In the genomic region with DNA sequence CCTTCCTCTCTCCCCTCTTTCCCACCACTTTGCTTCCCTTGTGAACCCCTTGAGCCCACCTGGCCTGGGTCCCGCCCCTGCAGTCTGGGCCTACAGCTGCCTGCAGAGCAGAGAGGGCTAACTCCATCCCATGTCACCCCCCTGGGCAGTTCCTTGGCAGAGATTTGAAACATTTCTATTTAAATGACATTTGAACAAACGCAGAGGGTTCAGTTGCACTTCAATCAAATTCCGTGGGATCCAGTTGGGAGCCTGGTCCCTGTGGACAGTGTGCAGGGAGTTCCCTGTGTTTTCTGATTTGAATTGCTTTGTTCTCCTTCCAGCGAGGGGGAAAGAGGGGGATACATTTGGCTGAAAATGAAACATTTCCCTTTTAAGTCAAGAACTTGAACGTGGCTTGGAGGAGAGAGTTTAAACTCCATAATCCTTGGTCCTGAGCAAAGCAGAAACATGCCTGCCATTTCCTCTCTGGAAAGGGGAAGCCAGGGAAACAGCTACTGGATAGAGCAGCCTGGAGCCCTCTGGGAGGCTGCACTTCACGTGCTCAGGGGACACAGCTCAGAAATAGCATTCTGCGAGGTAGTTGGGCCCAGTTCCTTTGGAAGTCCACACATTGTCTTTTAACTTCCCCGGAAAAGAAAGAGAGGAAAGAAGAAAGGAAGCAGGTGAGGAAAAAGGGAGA, we compare ENCODE assay signal across 19 mouse cellular contexts. TPM values are rescaled to one million over a fixed set of nuclear protein-coding genes. Genes with fewer than 3 reads are reported as not detected.
DNase-seq lines count a peak whose midpoint lies in the region; ATAC-seq and TF ChIP-seq lines count a peak whose summit lies in the region.
"Had no signal": no experiment of that assay in that cellular context is flagged by ENCODE, and none has a peak within 500 bp of the region (broad histone marks: within the 10 kb centered on the region; RNA-seq: fewer than 3 reads in every experiment).

No protein-coding gene starts in this region.

- H3K4me1 ChIP-seq in stomach, embryonic 16.5 days (ENCODE audit: control insufficient read depth, insufficient read depth, low read length), result no peaks in the 10 kb centered on the region
- H3K4me1 ChIP-seq in stomach, postnatal 0 days (replicated peaks; ENCODE audit: control insufficient read depth, insufficient read depth), result no peaks in the 10 kb centered on the region
- peaks cover 13% of the 10 kb centered on the region for H3K4me1 ChIP-seq in hindbrain, embryonic 12.5 days
- no peaks in the 10 kb centered on the region for H3K4me1 ChIP-seq in intestine, embryonic 15.5 days (replicated peaks)

- no peak overlapping the region for H3K4me2 ChIP-seq in stomach, embryonic 16.5 days (ENCODE audit: low read depth, low read length)
- H3K4me2 ChIP-seq in stomach, postnatal 0 days (replicated peaks; ENCODE audit: low read depth), result no peak overlapping the region
- H3K4me2 ChIP-seq in hindbrain, embryonic 12.5 days (replicated peaks), result no peak overlapping the region
- no peak overlapping the region for H3K4me2 ChIP-seq in intestine, embryonic 15.5 days (replicated peaks)
- H3K4me2 ChIP-seq: heart, embryonic 11.5 days; limb, embryonic 12.5 days had no signal

- H3K4me3 ChIP-seq in stomach, embryonic 16.5 days (replicated peaks; ENCODE audit: low read length), result no peak overlapping the region
- no peak overlapping the region for H3K4me3 ChIP-seq in stomach, postnatal 0 days (ENCODE audit: low read depth, low read length)
- H3K4me3 ChIP-seq in hindbrain, embryonic 12.5 days, result no peak overlapping the region
- no peak overlapping the region for H3K4me3 ChIP-seq in gastrocnemius, adult 2 months
- H3K4me3 ChIP-seq in intestine, embryonic 15.5 days (replicated peaks), result no peak overlapping the region
- H3K4me3 ChIP-seq: erythroblast, embryonic 14.5 days; limb, embryonic 12.5 days had no signal

- no peak overlapping the region for H3K27ac ChIP-seq in stomach, embryonic 16.5 days (ENCODE audit: low read length)
- H3K27ac ChIP-seq in stomach, postnatal 0 days (replicated peaks), result no peak overlapping the region
- peak overlapping the region; percentile 55; the same call in 1 of the 2 replicates for H3K27ac ChIP-seq in hindbrain, embryonic 12.5 days
- no peak overlapping the region for H3K27ac ChIP-seq in gastrocnemius, adult 2 months
- H3K27ac ChIP-seq in intestine, embryonic 15.5 days, result no peak overlapping the region
- H3K27ac ChIP-seq: limb, embryonic 12.5 days had no signal

- intact Hi-C loops in gastrocnemius, adult 2 months (cut with DNase I), result no loop called here

- no peaks in the 10 kb centered on the region for H3K9me3 ChIP-seq in stomach, embryonic 16.5 days (replicated peaks; ENCODE audit: control insufficient read depth, low read length)
- no peaks in the 10 kb centered on the region for H3K9me3 ChIP-seq in stomach, postnatal 0 days (ENCODE audit: control insufficient read depth, low read length)
- no peaks in the 10 kb centered on the region for H3K9me3 ChIP-seq in hindbrain, embryonic 12.5 days (replicated peaks)
- H3K9me3 ChIP-seq in intestine, embryonic 15.5 days, result no peaks in the 10 kb centered on the region
- H3K9me3 ChIP-seq: limb, embryonic 12.5 days had no signal

- no peaks in the 10 kb centered on the region for H3K36me3 ChIP-seq in stomach, embryonic 16.5 days (ENCODE audit: control insufficient read depth, insufficient read depth, low read length)
- no peaks in the 10 kb centered on the region for H3K36me3 ChIP-seq in stomach, postnatal 0 days (ENCODE audit: control insufficient read depth, insufficient read depth, low read length)
- no peaks in the 10 kb centered on the region for H3K36me3 ChIP-seq in hindbrain, embryonic 12.5 days
- no peaks in the 10 kb centered on the region for H3K36me3 ChIP-seq in intestine, embryonic 15.5 days
- H3K36me3 ChIP-seq: limb, embryonic 12.5 days had no signal

- no peak for DNase-seq in stomach, postnatal 0 days (ENCODE audit: low spot score)
- peak; percentile 15 to 38 for DNase-seq in lung, postnatal 4 days
- no peak for DNase-seq in gastrocnemius, adult 2 months
- DNase-seq in heart, adult 18-20 months, result no peak
- DNase-seq: cerebellum, adult 18-20 months; gastrocnemius, postnatal 10 days; heart, postnatal 36 days; kidney, adult 18-20 months; kidney, postnatal 36 days; layer of hippocampus, postnatal 36 days had no signal

- H3K27me3 ChIP-seq in stomach, embryonic 16.5 days (ENCODE audit: control insufficient read depth, insufficient read depth, low read length), result no peaks in the 10 kb centered on the region
- H3K27me3 ChIP-seq in stomach, postnatal 0 days (ENCODE audit: control insufficient read depth, insufficient read depth, low read length), result no peaks in the 10 kb centered on the region
- no peaks in the 10 kb centered on the region for H3K27me3 ChIP-seq in hindbrain, embryonic 12.5 days
- no peaks in the 10 kb centered on the region for H3K27me3 ChIP-seq in intestine, embryonic 15.5 days (replicated peaks)
- H3K27me3 ChIP-seq: limb, embryonic 12.5 days had no signal

- TF ChIP-seq EP300 in stomach, postnatal 0 days (optimal IDR thresholded peaks at IDR 0.05), result no peak

- TF ChIP-seq CTCF in stomach, postnatal 0 days (IDR thresholded peaks at IDR 0.05; ENCODE audit: low read depth), result no peak
- no peak for TF ChIP-seq CTCF in gastrocnemius, adult 2 months (IDR thresholded peaks at IDR 0.05)

- 30% methylated on average over 8 of the region's 8 CpGs for WGBS in stomach, embryonic 16.5 days
- 24% methylated on average over 8 of the region's 8 CpGs for WGBS in stomach, postnatal 0 days
- 24% methylated on average over 8 of the region's 8 CpGs for WGBS in hindbrain, embryonic 12.5 days
- WGBS in intestine, embryonic 15.5 days, result 39% methylated on average over 8 of the region's 8 CpGs

- no peak overlapping the region for H3K9ac ChIP-seq in stomach, embryonic 16.5 days (ENCODE audit: low read length)
- H3K9ac ChIP-seq in stomach, postnatal 0 days (ENCODE audit: low read length), result no peak overlapping the region
- H3K9ac ChIP-seq in hindbrain, embryonic 12.5 days, result no peak overlapping the region
- no peak overlapping the region for H3K9ac ChIP-seq in intestine, embryonic 15.5 days
- H3K9ac ChIP-seq: limb, embryonic 12.5 days had no signal

- ATAC-seq in stomach, embryonic 16.5 days (ENCODE audit: insufficient read depth, low FRiP score), result peak; percentile 29; the same call in 1 of the 2 replicates
- no peak for ATAC-seq in stomach, postnatal 0 days (ENCODE audit: low FRiP score, low TSS enrichment)
- no peak for ATAC-seq in hindbrain, embryonic 12.5 days (ENCODE audit: low FRiP score)
- ATAC-seq in intestine, embryonic 15.5 days, result no peak
- ATAC-seq: CD4-positive, CD25-positive, alpha-beta regulatory T cell, adult 4 months had no signal

RNA-seq across cellular contexts. Expression of gene E030025P04Rik, which starts 55.6 kb away (rescaled TPM):
- not detected in 2 replicates for polyA plus RNA-seq in stomach, embryonic 16.5 days (2015; fragmentation: Nextera tagmentation; extraction: Ambion mirVana)
- not detected in 2 replicates for polyA plus RNA-seq in stomach, postnatal 0 days (2015; fragmentation: Nextera tagmentation; extraction: Ambion mirVana)
- not detected in 2 replicates for polyA plus RNA-seq in hindbrain, embryonic 12.5 days (2016; fragmentation: Nextera tagmentation; extraction: Ambion mirVana)
- total RNA-seq in gastrocnemius, adult 2 months (2021), result not detected
- not detected in 2 replicates for polyA plus RNA-seq in intestine, embryonic 15.5 days (2015; fragmentation: Nextera tagmentation; extraction: Ambion mirVana)
- total RNA-seq in heart, adult 18-20 months (2021), result not detected
- total RNA-seq: gastrocnemius, postnatal 10 days; heart, postnatal 36 days; layer of hippocampus, postnatal 36 days had no signal
- polyA plus RNA-seq: CD4-positive, CD25-positive, alpha-beta regulatory T cell, adult 4 months; cortical plate, adult 2 months; erythroblast, embryonic 14.5 days; heart, embryonic 11.5 days; limb, embryonic 12.5 days; liver, embryonic 16.5 days had no signal

Comparison
In these comparisons a context has a peak if more than half of its experiments do, and no peak if none do; other contexts are left out.
1. DNase-seq: peak in lung, postnatal 4 days (2 of 2); none in stomach, postnatal 0 days (single experiment), gastrocnemius, adult 2 months (single experiment) and heart, adult 18-20 months (0 of 2).